Mouse (Mus musculus) mature B cell (primary cell): ENCODE data around the gene Ankrd31.
"Not testable (repeated sequence)": the region's sequence is repeated elsewhere in the genome, so short reads cannot be mapped to it uniquely, and the experiment has no call there.

Source experiments
- in situ Hi-C: fragments of 300-500 bp; cut with MboI; formaldehyde crosslinking; loops from 2 replicates; pipeline ENCODE4 v1.14.3; 2019

Gene Ankrd31

GRCm38 (mm10) chr13:96855191-96855590 is 107.1 kb downstream of the Ankrd31 start:
- in situ Hi-C loops, result no loop called here

GRCm38 (mm10) chr13:96859161-96859560 is 111.1 kb downstream of the Ankrd31 start:
- in situ Hi-C loops, result no loop called here

- in situ Hi-C loops, result no loop called here
These were observed 122.7 kb downstream of the Ankrd31 start for GRCm38 (mm10) chr13:96870742-96871141.

- in situ Hi-C loops, result no loop called here
These were observed 126.0 kb downstream of the Ankrd31 start for GRCm38 (mm10) chr13:96874071-96874470.

- in situ Hi-C loops, result no loop called here
These were observed 130.4 kb downstream of the Ankrd31 start for GRCm38 (mm10) chr13:96878220-96879057.

GRCm38 (mm10) chr13:96884534-96884933 is 136.5 kb downstream of the Ankrd31 start:
- in situ Hi-C loops, result no loop called here

GRCm38 (mm10) chr13:96889985-96890384 is 141.9 kb downstream of the Ankrd31 start:
- in situ Hi-C loops, result no loop called here

- in situ Hi-C loops, result no loop called here
These were observed 147.1 kb downstream of the Ankrd31 start for GRCm38 (mm10) chr13:96895144-96895543.

GRCm38 (mm10) chr13:96906717-96907116 is 158.6 kb downstream of the Ankrd31 start:
- in situ Hi-C loops, result no loop called here

GRCm38 (mm10) chr13:96911202-96911601 is 163.1 kb downstream of the Ankrd31 start:
- in situ Hi-C loops, result no loop called here

GRCm38 (mm10) chr13:96923134-96923533 is 175.1 kb downstream of the Ankrd31 start:
- in situ Hi-C loops, result not testable (repeated sequence)

- in situ Hi-C loops, result no loop called here
These were observed 176.2 kb downstream of the Ankrd31 start, which contains the start of gene Gcnt4 for GRCm38 (mm10) chr13:96923999-96924961. Gcnt4 (plus strand) TSS chr13:96924689.

GRCm38 (mm10) chr13:96924985-96925745 is 177.1 kb downstream of the Ankrd31 start:
- in situ Hi-C loops, result no loop called here

- in situ Hi-C loops, result no loop called here
These were observed 178.1 kb downstream of the Ankrd31 start for GRCm38 (mm10) chr13:96925991-96926725.

GRCm38 (mm10) chr13:96927781-96928180 is 179.7 kb downstream of the Ankrd31 start:
- in situ Hi-C loops, result no loop called here

GRCm38 (mm10) chr13:96928432-96929039 is 180.5 kb downstream of the Ankrd31 start:
- in situ Hi-C loops, result no loop called here

- in situ Hi-C loops, result no loop called here
These were observed 184.7 kb downstream of the Ankrd31 start for GRCm38 (mm10) chr13:96932745-96933144.

- in situ Hi-C loops, result no loop called here
These were observed 185.3 kb downstream of the Ankrd31 start for GRCm38 (mm10) chr13:96933367-96933766.

- in situ Hi-C loops, result no loop called here
These were observed 188.2 kb downstream of the Ankrd31 start for GRCm38 (mm10) chr13:96936173-96936777.

GRCm38 (mm10) chr13:96937059-96937558 is 189.0 kb downstream of the Ankrd31 start:
- in situ Hi-C loops, result no loop called here
